Mouse (Mus musculus) E14TG2a.4 (cell line): ENCODE measurements around the gene Magi1.

Source experiments
- H3K27me3 ChIP-seq: 2 replicates; pipeline ENCODE4 v1.6.1; 2014; ENCODE audit warnings: low read length, control low read depth; ENCODE audit not compliant: insufficient read depth
- H3K36me3 ChIP-seq: 2 replicates; pipeline ENCODE4 v1.6.1; 2014; ENCODE audit warnings: low read length, control low read depth; ENCODE audit not compliant: insufficient read depth
- H3K4me1 ChIP-seq: replicated peaks from 2 replicates; pipeline ENCODE4 v1.6.1; 2014; ENCODE audit warnings: low read depth, low read length, control low read depth
- H3K4me3 ChIP-seq: replicated peaks from 2 replicates; pipeline ENCODE4 v1.5.1; 2014; ENCODE audit warnings: mild to moderate bottlenecking, low read length
- H3K9me3 ChIP-seq: 2 replicates; pipeline ENCODE4 v1.6.1; 2014; ENCODE audit warnings: low read length, control low read depth
- CTCF ChIP-seq: conservative IDR thresholded peaks from 2 replicates; pipeline ENCODE4 v1.5.1; 2014; ENCODE audit warnings: low read length
- NANOG ChIP-seq: IDR thresholded peaks from 2 replicates; pipeline ENCODE4 v1.6.1; 2014; ENCODE audit warnings: borderline replicate concordance, low read length, mixed read lengths
- POU5F1 ChIP-seq: IDR thresholded peaks from 2 replicates; pipeline ENCODE4 v1.6.1; 2014; ENCODE audit warnings: low read length, borderline replicate concordance

The Magi1 gene

GRCm38 (mm10) chr6:94111833-94112232, 171.9 kb downstream of the Magi1 start:
- Histone ChIP-seq H3K4me3 (no peak overlapping the region), H3K4me1 (no peaks in the 10 kb centered on the region), H3K9me3 (no peaks in the 10 kb centered on the region), H3K27me3 (no peaks in the 10 kb centered on the region), H3K36me3 (no peaks in the 10 kb centered on the region)
- no peak for TF ChIP-seq POU5F1
- no peak for TF ChIP-seq NANOG
- TF ChIP-seq CTCF: no peak

DNA sequence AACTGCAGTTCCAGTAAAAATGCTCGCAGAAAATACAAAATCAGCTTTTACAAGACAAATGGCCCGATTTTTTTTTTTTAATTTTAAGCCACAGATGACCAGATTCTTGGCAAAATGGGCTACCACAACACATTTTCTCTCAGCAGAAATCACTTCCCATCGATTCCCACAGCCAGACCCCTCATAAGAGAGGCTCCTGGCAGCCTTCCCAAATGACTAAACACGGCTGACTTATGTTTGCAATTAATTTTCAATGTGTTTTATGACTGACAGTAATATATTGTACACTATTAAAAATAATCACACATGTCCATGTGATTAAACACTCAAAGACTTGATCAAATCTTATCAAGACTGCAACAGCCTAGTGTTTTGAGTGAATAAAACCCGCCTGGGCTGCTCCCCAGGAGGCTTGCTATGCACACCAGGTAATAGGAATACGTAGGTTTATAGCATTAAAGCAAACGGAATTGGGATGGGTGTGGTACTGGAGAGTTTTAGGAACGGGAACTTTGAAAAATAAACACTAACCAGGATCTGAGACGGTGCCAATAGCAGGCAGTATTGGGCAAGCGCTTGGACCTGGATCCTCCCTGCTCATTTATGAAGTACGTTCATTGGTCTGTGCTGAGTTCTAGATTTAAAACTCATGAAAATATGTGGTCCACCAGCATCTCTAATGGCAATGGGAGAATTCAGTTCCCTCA, 176.2 kb downstream of the Magi1 start:
- H3K4me3 ChIP-seq: no peak overlapping the region
- no peaks in the 10 kb centered on the region for H3K9me3 ChIP-seq
- H3K36me3 ChIP-seq: no peaks in the 10 kb centered on the region
- peaks cover 15% of the 10 kb centered on the region for H3K4me1 ChIP-seq
- no peak for TF ChIP-seq CTCF
- TF ChIP-seq POU5F1: no peak
- no peak for TF ChIP-seq NANOG
- no peaks in the 10 kb centered on the region for H3K27me3 ChIP-seq

GRCm38 (mm10) chr6:94103581-94103980, 180.1 kb downstream of the Magi1 start:
- H3K27me3 ChIP-seq: no peaks in the 10 kb centered on the region
- H3K36me3 ChIP-seq: no peaks in the 10 kb centered on the region
- no peak for TF ChIP-seq POU5F1
- TF ChIP-seq NANOG: no peak
- TF ChIP-seq CTCF: no peak
- no peaks in the 10 kb centered on the region for H3K9me3 ChIP-seq
- H3K4me3 ChIP-seq: no peak overlapping the region
- H3K4me1 ChIP-seq: peaks cover 20% of the 10 kb centered on the region

- TF ChIP-seq NANOG: no peak
- no peak for TF ChIP-seq CTCF
- TF ChIP-seq POU5F1: no peak
- Histone ChIP-seq H3K36me3 (no peaks in the 10 kb centered on the region), H3K4me3 (no peak overlapping the region)
Observed at GRCm38 (mm10) chr6:94101256-94101655, 182.5 kb downstream of the Magi1 start.

DNA sequence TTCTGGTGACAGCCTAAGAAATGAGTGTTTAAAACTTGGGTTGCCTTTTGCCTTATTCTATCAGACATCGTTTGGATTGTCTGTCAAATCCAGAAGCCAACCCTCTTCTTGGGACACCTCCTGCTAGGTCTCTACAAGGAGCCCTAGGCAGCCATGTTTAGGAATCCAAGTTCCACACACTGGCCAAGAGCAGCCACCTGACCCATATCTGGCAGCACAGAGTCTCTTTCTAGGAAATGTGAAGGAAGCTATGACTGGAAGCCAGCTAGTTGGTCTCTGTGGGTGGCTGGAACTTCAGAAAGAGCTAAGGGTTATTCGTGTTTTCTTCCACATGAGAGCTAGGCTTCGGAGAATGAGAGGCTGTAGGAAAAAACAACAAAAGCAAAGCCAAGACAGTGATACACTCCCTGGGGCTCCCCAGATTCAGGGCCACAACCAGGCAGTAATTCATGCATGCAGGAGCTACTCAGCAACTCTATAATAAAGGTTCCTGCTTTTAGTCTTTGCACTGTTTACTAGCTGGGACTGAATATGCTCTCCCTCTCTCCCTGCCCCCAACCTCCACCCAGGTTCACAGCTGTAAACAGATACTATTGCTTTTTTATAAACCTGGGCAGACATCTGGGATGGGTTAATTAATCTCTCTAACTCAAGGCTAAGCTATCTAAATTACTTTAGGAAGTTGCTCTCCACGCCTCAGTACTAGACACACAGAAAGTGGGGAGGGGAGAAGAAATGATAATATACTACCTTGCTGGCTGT, 188.6 kb downstream of the Magi1 start:
- no peaks in the 10 kb centered on the region for H3K27me3 ChIP-seq
- no peaks in the 10 kb centered on the region for H3K36me3 ChIP-seq
- TF ChIP-seq POU5F1 (no peak), NANOG (no peak), CTCF (no peak)
- H3K9me3 ChIP-seq: no peaks in the 10 kb centered on the region
- peaks cover 23% of the 10 kb centered on the region for H3K4me1 ChIP-seq
- no peak overlapping the region for H3K4me3 ChIP-seq

More at GRCm38 (mm10) chr6:94101256-94101655, 182.5 kb downstream of the Magi1 start:
- no peaks in the 10 kb centered on the region for H3K9me3 ChIP-seq
- no peaks in the 10 kb centered on the region for H3K27me3 ChIP-seq
- peaks cover 20% of the 10 kb centered on the region for H3K4me1 ChIP-seq

GRCm38 (mm10) chr6:94092969-94093597, 190.6 kb downstream of the Magi1 start:
- no peaks in the 10 kb centered on the region for H3K36me3 ChIP-seq
- H3K27me3 ChIP-seq: no peaks in the 10 kb centered on the region
- no peak overlapping the region for H3K4me3 ChIP-seq
- TF ChIP-seq NANOG (no peak), POU5F1 (no peak), CTCF (no peak)
- no peaks in the 10 kb centered on the region for H3K9me3 ChIP-seq
- H3K4me1 ChIP-seq: peaks cover 23% of the 10 kb centered on the region

GRCm38 (mm10) chr6:94092500-94092899, 191.2 kb downstream of the Magi1 start:
- TF ChIP-seq NANOG: no peak
- no peak for TF ChIP-seq POU5F1
- no peak for TF ChIP-seq CTCF
- H3K36me3 ChIP-seq: no peaks in the 10 kb centered on the region
- no peaks in the 10 kb centered on the region for H3K9me3 ChIP-seq
- peaks cover 23% of the 10 kb centered on the region for H3K4me1 ChIP-seq
- H3K27me3 ChIP-seq: no peaks in the 10 kb centered on the region
- no peak overlapping the region for H3K4me3 ChIP-seq

DNA sequence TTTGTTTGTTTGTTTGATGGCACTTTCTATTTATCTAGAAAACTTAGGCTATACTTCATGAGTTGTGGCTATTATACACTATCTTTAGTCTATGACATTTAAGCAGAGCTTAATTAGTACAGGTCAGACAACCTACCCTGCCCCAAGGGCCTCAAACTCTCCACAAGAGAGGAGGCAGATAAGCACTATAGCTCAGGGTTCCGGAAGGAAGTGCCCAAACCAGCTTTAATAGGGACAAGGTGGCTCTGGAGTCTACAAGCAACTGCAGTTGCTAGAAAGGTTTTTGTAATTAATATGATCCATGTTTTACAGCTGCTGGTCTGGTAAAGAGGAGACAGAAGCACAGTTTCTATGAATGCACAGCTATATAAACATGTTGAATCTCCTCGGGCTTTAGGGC, 196.9 kb downstream of the Magi1 start:
- H3K36me3 ChIP-seq: no peaks in the 10 kb centered on the region
- TF ChIP-seq POU5F1 (no peak), CTCF (no peak)
- peaks cover 24% of the 10 kb centered on the region for H3K4me1 ChIP-seq
- no peaks in the 10 kb centered on the region for H3K9me3 ChIP-seq
- H3K27me3 ChIP-seq: no peaks in the 10 kb centered on the region
- no peak overlapping the region for H3K4me3 ChIP-seq
